Mouse (Mus musculus) embryonic fibroblast, embryonic 13.5 days (primary cell): ENCODE measurements at regions not wholly inside any gene's neighbourhood (a gene's known extent, or its start where the extent isn't known, plus 50 kb on each side); places are given as distances from the start of the nearest gene placed in this dataset.

ENCODE experiments used
- CTCF ChIP-seq: IDR thresholded peaks from 2 replicates; pipeline ENCODE4 v1.5.1; 2011; ENCODE audit warnings: mild to moderate bottlenecking, control low read depth, low read length, moderate library complexity, borderline replicate concordance; ENCODE audit not compliant: insufficient read depth
- POLR2A ChIP-seq: IDR thresholded peaks from 2 replicates; pipeline ENCODE4 v1.6.1; 2011; ENCODE audit warnings: low read depth, mild to moderate bottlenecking, control low read depth, low read length, moderate library complexity

DNA sequence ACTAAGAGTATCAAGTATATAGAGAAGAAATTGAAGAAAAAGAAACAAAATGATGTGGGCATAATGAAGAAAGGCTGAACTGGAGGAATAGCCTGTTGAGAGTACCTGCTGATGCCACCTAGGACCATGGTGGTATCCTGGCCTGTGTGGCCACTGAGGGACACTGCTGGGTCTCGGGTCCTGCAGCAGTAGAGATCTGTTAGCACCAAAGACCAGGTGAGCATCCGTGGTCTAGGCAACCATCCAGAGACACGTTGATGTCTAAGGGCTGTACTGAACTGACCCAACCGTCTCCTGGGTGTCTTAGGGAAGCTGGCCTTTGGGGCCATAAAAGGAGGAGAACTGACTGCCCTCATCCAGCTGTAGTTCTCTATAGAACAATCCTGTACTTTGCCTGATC lies 1071.4 kb upstream of the 4930412O13Rik start:
- TF ChIP-seq POLR2A: no peak
- no peak for TF ChIP-seq CTCF
